Mouse (Mus musculus) liver, embryonic 13.5 days (tissue): ENCODE measurements at regions not wholly inside any gene's neighbourhood (a gene's known extent, or its start where the extent isn't known, plus 50 kb on each side); places are given as distances from the start of the nearest gene placed in this dataset.

ENCODE experiments used
- ATAC-seq: fragments of 200-750 bp; cut with Nextera tagmentation; 2 replicates; pipeline ENCODE4 v1.8.0; 2017; ENCODE audit warnings: low read depth, mild to moderate bottlenecking, moderate number of reproducible peaks, moderate library complexity
- DNase-seq: peaks from one replicate; pipeline ENCODE4 v3.0.0; 2022
- H3K27ac ChIP-seq: fragments of 300-500 bp; sonication (generic); 2 replicates; pipeline ENCODE4 v1.5.1; 2015; ENCODE audit warnings: moderate library complexity, mild to moderate bottlenecking, inconsistent platforms
- H3K27me3 ChIP-seq: fragments of 300-500 bp; sonication (generic); 2 replicates; pipeline ENCODE4 v1.6.1; 2015; ENCODE audit warnings: mild to moderate bottlenecking, inconsistent platforms
- H3K36me3 ChIP-seq: fragments of 300-500 bp; sonication (generic); 2 replicates; pipeline ENCODE4 v1.6.1; 2015; ENCODE audit warnings: mild to moderate bottlenecking, inconsistent platforms
- H3K4me1 ChIP-seq: fragments of 300-500 bp; sonication (generic); replicated peaks from 2 replicates; pipeline ENCODE4 v1.6.1; 2015; ENCODE audit warnings: inconsistent platforms
- H3K4me2 ChIP-seq: fragments of 300-500 bp; sonication (generic); 2 replicates; pipeline ENCODE4 v1.6.1; 2015; ENCODE audit warnings: inconsistent platforms, mild to moderate bottlenecking, moderate library complexity
- H3K4me3 ChIP-seq: fragments of 300-500 bp; sonication (generic); replicated peaks from 2 replicates; pipeline ENCODE4 v1.5.1; 2015; ENCODE audit warnings: mild to moderate bottlenecking, inconsistent platforms
- H3K9ac ChIP-seq: fragments of 300-500 bp; sonication (generic); 2 replicates; pipeline ENCODE4 v1.6.1; 2015; ENCODE audit warnings: mild to moderate bottlenecking, inconsistent platforms
- H3K9me3 ChIP-seq: fragments of 300-500 bp; sonication (generic); replicated peaks from 2 replicates; pipeline ENCODE4 v1.6.1; 2016; ENCODE audit warnings: inconsistent platforms
- WGBS: fragments of 180-500 bp; shearing (Covaris S2); methylation state at CpG from one replicate; pipeline ENCODE4 v1.1.7; 2015; ENCODE audit not compliant: insufficient replicate concordance; 5-methylcytosine and 5-hydroxymethylcytosine counted together

- no peak for ATAC-seq
- H3K4me1 ChIP-seq, result no peaks in the 10 kb centered on the region
- H3K9me3 ChIP-seq, result no peaks in the 10 kb centered on the region
- H3K27me3 ChIP-seq, result no peaks in the 10 kb centered on the region
- H3K27ac ChIP-seq, result no peak overlapping the region
- no peak overlapping the region for H3K4me2 ChIP-seq
- no peak overlapping the region for H3K9ac ChIP-seq
- H3K4me3 ChIP-seq, result no peak overlapping the region
- no peaks in the 10 kb centered on the region for H3K36me3 ChIP-seq
- DNase-seq, result no peak
- 54% methylated on average over 4 of the region's 4 CpGs for WGBS
These were observed 264.7 kb upstream of the Spred2 start for GRCm38 (mm10) chr11:19659511-19659910.

- Histone ChIP-seq H3K9ac (no peak overlapping the region), H3K27ac (no peak overlapping the region), H3K4me2 (no peak overlapping the region), H3K4me1 (no peaks in the 10 kb centered on the region), H3K36me3 (no peaks in the 10 kb centered on the region), H3K9me3 (no peaks in the 10 kb centered on the region), H3K27me3 (no peaks in the 10 kb centered on the region), H3K4me3 (no peak overlapping the region)
- ATAC-seq (no peak), DNase-seq (no peak)
- 73% methylated on average over 4 of the region's 4 CpGs for WGBS
These were observed 257.4 kb upstream of the Spred2 start for GRCm38 (mm10) chr11:19666732-19667131.

- Histone ChIP-seq H3K27ac (no peak overlapping the region), H3K9me3 (no peaks in the 10 kb centered on the region), H3K4me1 (no peaks in the 10 kb centered on the region), H3K4me2 (no peak overlapping the region), H3K4me3 (no peak overlapping the region), H3K36me3 (no peaks in the 10 kb centered on the region), H3K27me3 (no peaks in the 10 kb centered on the region), H3K9ac (no peak overlapping the region)
- ATAC-seq, result no peak
- no peak for DNase-seq
- 55% methylated on average over 13 of the region's 13 CpGs for WGBS
These were observed 253.2 kb upstream of the Spred2 start for GRCm38 (mm10) chr11:19670853-19671530.

GRCm38 (mm10) chr11:19673012-19673411, 251.2 kb upstream of the Spred2 start:
- Histone ChIP-seq H3K4me1 (no peaks in the 10 kb centered on the region), H3K36me3 (no peaks in the 10 kb centered on the region), H3K4me2 (no peak overlapping the region), H3K4me3 (no peak overlapping the region), H3K9me3 (no peaks in the 10 kb centered on the region), H3K27me3 (no peaks in the 10 kb centered on the region), H3K27ac (no peak overlapping the region), H3K9ac (no peak overlapping the region)
- ATAC-seq (no peak), DNase-seq (no peak)
- WGBS, result 60% methylated on average over 1 of the region's 1 CpGs

GRCm38 (mm10) chr11:19676514-19676913, 247.7 kb upstream of the Spred2 start:
- DNase-seq (no peak), ATAC-seq (no peak)
- no peaks in the 10 kb centered on the region for H3K4me1 ChIP-seq
- no peaks in the 10 kb centered on the region for H3K9me3 ChIP-seq
- no peaks in the 10 kb centered on the region for H3K36me3 ChIP-seq
- WGBS, result 59% methylated on average over 1 of the region's 1 CpGs
- no peak overlapping the region for H3K27ac ChIP-seq
- no peak overlapping the region for H3K9ac ChIP-seq
- H3K4me3 ChIP-seq, result no peak overlapping the region
- H3K27me3 ChIP-seq, result no peaks in the 10 kb centered on the region
- no peak overlapping the region for H3K4me2 ChIP-seq

GRCm38 (mm10) chr11:19679041-19679440, 245.1 kb upstream of the Spred2 start:
- DNase-seq (no peak), ATAC-seq (no peak)
- Histone ChIP-seq H3K4me3 (no peak overlapping the region), H3K27me3 (no peaks in the 10 kb centered on the region), H3K9me3 (no peaks in the 10 kb centered on the region), H3K36me3 (no peaks in the 10 kb centered on the region), H3K9ac (no peak overlapping the region), H3K27ac (no peak overlapping the region), H3K4me2 (no peak overlapping the region), H3K4me1 (no peaks in the 10 kb centered on the region)
- 62% methylated on average over 2 of the region's 2 CpGs for WGBS

- ATAC-seq, result no peak
- H3K9ac ChIP-seq, result no peak overlapping the region
- no peaks in the 10 kb centered on the region for H3K9me3 ChIP-seq
- DNase-seq, result no peak
- no peak overlapping the region for H3K4me2 ChIP-seq
- no peaks in the 10 kb centered on the region for H3K36me3 ChIP-seq
- 64% methylated on average over 5 of the region's 5 CpGs for WGBS
- H3K27ac ChIP-seq, result no peak overlapping the region
- H3K4me3 ChIP-seq, result no peak overlapping the region
- no peaks in the 10 kb centered on the region for H3K4me1 ChIP-seq
- no peaks in the 10 kb centered on the region for H3K27me3 ChIP-seq
These were observed 244.5 kb upstream of the Spred2 start for GRCm38 (mm10) chr11:19679669-19680068.

GRCm38 (mm10) chr11:19701198-19701597, 223.0 kb upstream of the Spred2 start:
- Histone ChIP-seq H3K9ac (no peak overlapping the region), H3K9me3 (no peaks in the 10 kb centered on the region), H3K4me3 (no peak overlapping the region), H3K27me3 (no peaks in the 10 kb centered on the region), H3K4me1 (no peaks in the 10 kb centered on the region), H3K36me3 (no peaks in the 10 kb centered on the region), H3K4me2 (no peak overlapping the region), H3K27ac (no peak overlapping the region)
- WGBS, result 60% methylated on average over 3 of the region's 3 CpGs
- no peak for ATAC-seq
- no peak for DNase-seq

- no peak overlapping the region for H3K4me2 ChIP-seq
- no peaks in the 10 kb centered on the region for H3K9me3 ChIP-seq
- WGBS, result 63% methylated on average over 6 of the region's 6 CpGs
- DNase-seq (no peak), ATAC-seq (no peak)
- H3K36me3 ChIP-seq, result no peaks in the 10 kb centered on the region
- H3K9ac ChIP-seq, result no peak overlapping the region
- no peak overlapping the region for H3K4me3 ChIP-seq
- H3K27ac ChIP-seq, result no peak overlapping the region
- H3K4me1 ChIP-seq, result no peaks in the 10 kb centered on the region
- no peaks in the 10 kb centered on the region for H3K27me3 ChIP-seq
These were observed 215.4 kb upstream of the Spred2 start for GRCm38 (mm10) chr11:19708821-19709220.

- 64% methylated on average over 8 of the region's 8 CpGs for WGBS
- Histone ChIP-seq H3K4me2 (no peak overlapping the region), H3K4me3 (no peak overlapping the region), H3K36me3 (no peaks in the 10 kb centered on the region), H3K9ac (no peak overlapping the region), H3K27me3 (no peaks in the 10 kb centered on the region), H3K27ac (no peak overlapping the region), H3K9me3 (no peaks in the 10 kb centered on the region), H3K4me1 (no peaks in the 10 kb centered on the region)
- ATAC-seq, result no peak
- DNase-seq, result no peak
These were observed 214.8 kb upstream of the Spred2 start for GRCm38 (mm10) chr11:19709337-19709736.

GRCm38 (mm10) chr11:19713091-19713490, 211.1 kb upstream of the Spred2 start:
- no peak for ATAC-seq

GRCm38 (mm10) chr11:19713597-19713996, 210.6 kb upstream of the Spred2 start:
- H3K4me3 ChIP-seq, result no peak overlapping the region
- no peak overlapping the region for H3K9ac ChIP-seq
- no peak overlapping the region for H3K27ac ChIP-seq
- 69% methylated on average over 20 of the region's 20 CpGs for WGBS
- no peaks in the 10 kb centered on the region for H3K9me3 ChIP-seq
- H3K4me2 ChIP-seq, result no peak overlapping the region
- ATAC-seq (no peak), DNase-seq (no peak)
- no peaks in the 10 kb centered on the region for H3K36me3 ChIP-seq
- no peaks in the 10 kb centered on the region for H3K27me3 ChIP-seq
- no peaks in the 10 kb centered on the region for H3K4me1 ChIP-seq

More at GRCm38 (mm10) chr11:19713091-19713490, 211.1 kb upstream of the Spred2 start:
- H3K9ac ChIP-seq, result no peak overlapping the region
- H3K4me2 ChIP-seq, result no peak overlapping the region
- DNase-seq, result no peak
- no peaks in the 10 kb centered on the region for H3K36me3 ChIP-seq
- no peak overlapping the region for H3K4me3 ChIP-seq
- H3K9me3 ChIP-seq, result no peaks in the 10 kb centered on the region
- 68% methylated on average over 8 of the region's 8 CpGs for WGBS
- H3K4me1 ChIP-seq, result no peaks in the 10 kb centered on the region
- H3K27ac ChIP-seq, result no peak overlapping the region
- H3K27me3 ChIP-seq, result no peaks in the 10 kb centered on the region
